Mouse (Mus musculus) bone marrow macrophage, adult 2 months (primary cell): ENCODE measurements around the gene Gm6993.

Experiments
- CTCF ChIP-seq: IDR thresholded peaks from 2 replicates; pipeline ENCODE4 v1.5.1; 2012; ENCODE audit warnings: low read depth, mild to moderate bottlenecking, low read length, moderate library complexity
- POLR2A ChIP-seq: IDR thresholded peaks from 2 replicates; pipeline ENCODE4 v1.6.1; 2012; ENCODE audit warnings: mild to moderate bottlenecking, low read depth, low read length, borderline replicate concordance

DNA sequence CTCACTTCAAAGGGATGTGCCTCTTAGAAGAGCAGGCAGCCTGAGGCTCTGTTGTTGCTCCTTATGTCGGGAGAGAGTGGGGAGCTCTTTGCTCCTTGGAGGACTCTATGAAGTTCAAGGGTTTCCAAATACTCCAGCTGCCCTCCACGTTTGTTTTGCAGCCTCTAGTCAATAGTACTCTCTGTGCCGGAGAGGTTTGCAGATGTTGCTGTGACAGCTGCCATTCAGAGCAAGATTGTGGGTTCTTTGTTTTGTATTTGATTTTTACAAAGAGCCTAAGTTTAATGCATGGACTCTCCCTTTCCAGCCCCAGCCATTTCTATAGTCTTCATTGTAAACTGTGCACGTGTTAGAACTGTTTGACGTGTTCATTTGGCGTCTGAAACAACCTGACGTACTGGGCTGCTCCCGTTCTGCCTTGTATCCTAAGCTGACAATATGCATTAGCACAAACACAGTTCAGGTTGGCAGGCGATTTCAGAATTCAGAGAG lies 40.6 kb downstream of the Gm6993 start:
- no peak for TF ChIP-seq CTCF
- TF ChIP-seq POLR2A, result no peak
